Mouse (Mus musculus) lung, adult 2 months (tissue): ENCODE data around the gene Htr5b.

ENCODE experiments used
- CTCF ChIP-seq: fragments of 200-500 bp; IDR thresholded peaks from 2 replicates; pipeline ENCODE4 v1.5.1; 2011; ENCODE audit warnings: mild to moderate bottlenecking, low read length, control low read depth; ENCODE audit not compliant: insufficient read depth
- POLR2A ChIP-seq: fragments of 200-500 bp; IDR thresholded peaks from 2 replicates; pipeline ENCODE4 v1.6.1; 2011; ENCODE audit warnings: low read depth, mild to moderate bottlenecking, control low read depth, low read length, borderline replicate concordance; ENCODE audit errors: extremely low read depth

GRCm38 (mm10) chr1:121468271-121468670, 60.0 kb downstream of the Htr5b start:
- no peak for TF ChIP-seq POLR2A
- no peak for TF ChIP-seq CTCF
